Mouse (Mus musculus): ENCODE results near the gene Dazap2.

The Dazap2 gene

DNA sequence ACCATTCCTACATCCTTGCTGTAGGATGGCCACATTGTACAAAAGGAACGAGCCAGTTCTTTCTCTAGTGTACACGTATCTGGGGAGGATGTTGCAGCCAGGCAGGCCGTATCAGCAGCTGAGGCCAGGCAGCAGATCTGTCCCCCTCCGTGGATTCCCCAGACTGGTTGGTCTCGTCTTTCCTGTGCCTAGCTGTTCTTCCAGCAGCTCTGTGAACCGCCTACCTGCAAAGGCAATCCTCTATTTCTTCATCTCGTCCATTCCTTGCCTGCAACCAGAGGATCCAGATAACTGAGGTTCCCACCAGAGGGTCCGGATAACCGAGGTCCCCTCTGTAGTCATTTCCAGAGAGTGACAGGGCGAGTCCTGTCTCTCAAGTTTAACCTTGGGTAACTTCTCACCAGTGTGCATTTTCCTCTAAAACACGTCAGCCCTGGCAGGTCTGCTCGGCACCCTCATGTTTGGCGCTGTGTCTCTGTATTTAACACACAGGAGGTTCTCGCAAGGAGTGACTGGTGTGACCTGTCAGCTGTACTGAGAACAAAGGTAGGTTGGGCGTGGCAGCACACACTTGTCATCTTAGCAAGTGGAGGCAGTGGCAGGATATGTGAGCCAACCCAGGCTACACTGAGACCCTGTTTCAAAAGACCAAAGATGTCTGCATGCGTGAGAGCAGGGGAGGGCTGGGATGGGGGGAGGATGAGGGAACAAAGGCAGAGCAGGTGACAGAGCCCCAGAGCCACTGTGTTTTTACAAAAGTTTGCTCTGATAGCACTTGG lies 25.0 kb downstream of the Dazap2 start:
- no peak for DNase-seq (ENCODE audit: low spot score)

GRCm38 (mm10) chr15:100641226-100641810 lies 26.2 kb downstream of the Dazap2 start:
- DNase-seq (ENCODE audit: low spot score): no peak

DNA sequence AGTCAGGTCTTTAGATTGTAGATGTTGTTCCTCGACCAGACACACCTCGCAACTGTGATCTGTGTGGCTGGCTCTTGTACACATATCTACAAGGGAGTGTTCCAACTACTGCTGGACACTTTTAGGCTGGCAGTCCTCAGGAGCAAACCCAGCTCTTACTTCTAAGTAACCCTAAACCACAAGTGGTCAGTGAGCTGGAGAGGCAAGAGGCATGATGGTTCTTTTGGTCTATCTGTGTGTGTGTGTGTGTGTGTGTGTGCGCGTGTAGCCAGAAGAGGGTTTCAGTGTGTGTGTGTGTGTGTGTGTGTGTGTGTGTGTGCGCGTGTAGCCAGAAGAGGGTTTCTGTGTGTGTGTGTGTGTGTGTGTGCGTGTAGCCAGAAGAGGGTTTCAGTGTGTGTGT lies 27.3 kb downstream of the Dazap2 start:
- no peak for DNase-seq (ENCODE audit: low spot score)

- DNase-seq (ENCODE audit: low spot score): no peak
Observed at GRCm38 (mm10) chr15:100646161-100646560, 31.0 kb downstream of the Dazap2 start.

DNA sequence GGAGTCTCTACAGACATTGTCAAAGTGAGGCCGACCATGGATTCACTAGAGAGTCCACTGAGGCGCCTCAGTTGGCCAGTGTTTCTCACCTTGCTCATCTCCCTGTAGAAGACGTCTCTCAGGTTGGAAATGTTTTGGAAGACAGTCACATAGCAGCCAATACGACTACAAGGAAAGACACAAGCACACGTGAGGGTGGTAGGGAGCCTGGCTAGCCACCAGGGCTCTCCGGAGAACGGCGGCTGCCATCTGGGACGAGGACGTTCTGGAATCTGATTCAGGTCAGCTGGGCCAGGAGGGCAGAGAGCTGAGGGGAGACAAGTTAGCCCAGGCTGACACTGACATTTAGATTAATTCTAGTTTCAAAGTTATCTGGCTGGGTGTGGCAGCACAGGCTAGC lies 35.0 kb downstream of the Dazap2 start:
- DNase-seq (ENCODE audit: low spot score): no peak

GRCm38 (mm10) chr15:100651610-100652009 lies 36.5 kb downstream of the Dazap2 start:
- no peak for DNase-seq (ENCODE audit: low spot score)

GRCm38 (mm10) chr15:100654271-100654670 lies 39.1 kb downstream of the Dazap2 start:
- DNase-seq (ENCODE audit: low spot score): no peak

- DNase-seq (ENCODE audit: low spot score): no peak
Observed at GRCm38 (mm10) chr15:100655201-100655600, 40.1 kb downstream of the Dazap2 start.

- no peak for DNase-seq (ENCODE audit: low spot score)
Observed at GRCm38 (mm10) chr15:100660306-100660705, 45.2 kb downstream of the Dazap2 start.

DNA sequence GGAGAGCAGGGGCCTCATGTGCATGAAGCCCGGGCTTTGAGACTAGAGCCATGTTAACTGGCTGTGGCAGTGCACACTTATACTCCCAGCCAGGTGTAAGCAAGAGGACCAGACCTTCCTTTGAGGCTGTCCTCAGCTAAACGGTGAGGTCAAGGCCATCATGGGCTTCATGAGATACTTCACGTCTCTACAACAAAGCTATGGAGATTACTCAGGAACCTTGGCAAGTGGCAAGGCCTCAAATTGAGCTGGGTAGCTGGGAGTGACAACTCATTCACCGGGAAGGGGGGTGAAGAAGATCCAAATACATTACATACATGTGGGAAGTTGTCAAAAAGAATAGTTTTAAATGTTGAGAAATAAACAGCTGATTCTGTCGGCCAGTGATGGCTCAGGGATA lies 45.7 kb downstream of the Dazap2 start:
- no peak for DNase-seq (ENCODE audit: low spot score)

GRCm38 (mm10) chr15:100664813-100665274 lies 49.7 kb downstream of the Dazap2 start:
- no peak for DNase-seq (ENCODE audit: low spot score)

- no peak for DNase-seq (ENCODE audit: low spot score)
Observed at GRCm38 (mm10) chr15:100665411-100666218, 50.5 kb downstream of the Dazap2 start.

DNA sequence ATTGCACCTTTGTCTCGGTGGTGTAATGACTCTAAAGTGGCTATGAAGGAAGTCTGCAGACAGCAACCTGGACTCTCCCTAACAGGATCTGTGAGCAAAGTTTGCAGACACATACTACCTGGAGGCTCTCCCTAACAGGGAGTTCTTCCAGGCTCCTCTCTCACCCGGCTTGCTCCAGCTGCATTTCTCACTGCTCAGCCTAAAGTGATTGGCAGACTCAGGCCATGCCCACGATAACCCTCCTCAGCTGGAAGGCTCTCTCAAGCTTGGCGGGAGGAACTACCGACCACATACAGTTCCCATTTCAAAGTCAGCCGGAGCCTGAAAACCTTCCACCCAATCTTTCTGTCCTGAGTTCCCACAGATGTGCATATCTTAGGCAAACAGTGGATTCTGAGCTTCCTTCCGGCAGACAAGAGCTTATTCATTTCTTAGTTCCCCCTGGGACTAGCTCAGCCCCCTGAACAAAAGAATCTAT lies 51.1 kb downstream of the Dazap2 start:
- DNase-seq (ENCODE audit: low spot score): peak; percentile 50

DNA sequence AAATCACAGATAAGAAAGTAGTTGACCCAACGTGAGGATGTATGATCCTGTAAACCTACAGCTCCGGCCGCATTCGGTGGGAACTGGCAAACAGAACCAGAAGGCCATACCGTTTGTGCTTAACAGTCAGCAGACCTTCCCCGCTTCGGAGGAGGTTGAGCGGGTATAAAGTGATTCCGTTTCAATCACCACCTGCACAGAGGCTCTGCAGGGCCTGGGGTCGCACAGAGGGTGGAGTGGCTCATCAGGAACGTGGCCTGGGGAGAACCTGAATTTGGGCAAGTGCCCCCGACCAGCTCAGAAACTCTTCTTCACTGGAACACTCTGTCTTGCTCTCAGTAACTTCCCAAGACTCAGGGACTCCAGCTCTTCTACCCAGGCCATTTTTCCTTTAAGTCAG lies 51.7 kb downstream of the Dazap2 start:
- no peak for DNase-seq (ENCODE audit: low spot score)

DNA sequence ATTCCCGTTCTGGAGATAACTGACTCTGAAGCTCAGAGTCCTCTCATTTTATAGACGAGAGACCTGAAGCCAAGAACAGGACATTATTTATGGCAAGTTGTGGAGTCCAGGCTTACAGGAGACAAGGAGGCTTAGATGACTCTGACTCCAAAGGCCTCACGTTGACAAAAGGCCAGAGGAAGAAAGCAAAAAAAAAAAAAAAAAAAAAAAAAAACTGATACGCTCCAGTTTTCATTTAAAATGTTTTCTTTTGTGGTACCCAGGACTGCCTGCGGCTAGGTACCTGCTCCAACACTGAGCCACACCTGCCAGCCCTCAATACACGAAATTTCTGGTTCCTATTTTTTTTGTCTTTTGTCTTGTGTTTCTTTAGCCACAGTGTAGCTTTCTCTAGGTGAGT lies 52.3 kb downstream of the Dazap2 start:
- no peak for DNase-seq (ENCODE audit: low spot score)

DNA sequence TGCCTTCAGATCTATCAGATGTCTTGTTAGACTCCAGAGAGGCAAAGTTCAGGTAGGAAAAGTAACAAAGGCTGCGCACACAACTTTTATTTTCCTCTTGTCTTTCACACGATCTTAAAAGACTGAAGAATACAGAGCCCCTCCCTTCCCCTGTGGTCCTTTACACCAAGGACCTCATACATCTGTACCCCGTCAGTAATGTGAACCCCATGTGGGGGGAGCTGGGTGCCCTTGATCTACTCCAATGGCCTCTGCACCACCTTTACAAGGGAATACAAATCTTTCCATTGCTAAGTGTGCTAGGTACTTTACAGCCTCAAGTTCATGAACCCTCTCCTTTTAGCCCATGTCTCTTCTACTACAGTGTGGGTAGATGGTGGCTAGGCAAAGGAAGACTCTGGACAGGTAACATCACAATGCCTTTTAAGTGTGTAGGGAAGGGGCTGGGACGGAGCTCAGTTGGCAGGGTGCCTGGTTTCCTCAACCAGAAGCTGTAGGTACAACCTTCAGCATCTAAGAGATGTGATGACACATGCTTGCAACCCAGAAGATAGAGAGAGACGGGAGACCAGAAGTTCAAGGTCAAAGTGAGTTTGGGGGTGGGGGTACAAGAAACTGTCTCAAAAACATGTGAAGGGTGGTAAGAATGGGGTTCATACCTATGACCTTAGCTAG lies 52.9 kb downstream of the Dazap2 start:
- no peak for DNase-seq (ENCODE audit: low spot score)

DNA sequence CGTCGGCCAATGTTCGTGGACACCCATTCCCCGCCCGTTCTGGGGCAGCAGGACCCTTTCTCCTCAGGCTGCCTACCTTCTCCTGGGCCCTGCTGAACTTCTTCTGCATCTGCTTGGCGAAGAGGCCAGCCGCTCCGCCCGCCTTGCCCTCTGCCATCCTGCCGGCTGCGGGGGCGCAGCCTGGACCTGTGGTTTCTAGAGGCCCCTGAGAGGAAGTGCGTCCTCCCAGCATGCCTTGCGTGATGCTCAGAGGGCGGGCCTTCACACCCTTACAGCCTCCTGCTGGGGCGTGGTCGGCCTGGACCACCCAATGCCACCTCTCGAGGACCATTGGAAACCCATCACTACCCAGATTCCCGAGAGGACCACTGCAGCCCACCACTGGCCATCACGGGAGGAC lies 54.2 kb downstream of the Dazap2 start, which contains the start of gene Bin2:
Gene Bin2 (minus strand): TSS at position 217 of the 400 bp plus-strand sequence.
- DNase-seq (ENCODE audit: low spot score): no peak

GRCm38 (mm10) chr15:100670004-100670403 lies 54.9 kb downstream of the Dazap2 start:
- no peak for DNase-seq (ENCODE audit: low spot score)

Measured in embryo, embryonic 10 days (tissue).